Mouse (Mus musculus): Measurements from ENCODE around the gene Cryaa. TPM values are rescaled to one million over a fixed set of nuclear protein-coding genes. Genes with fewer than 3 reads are reported as not detected.

Gene Cryaa
- 0.49 and 0.50 TPM in 2 replicates for polyA plus RNA-seq (2015; fragmentation: Nextera tagmentation; extraction: Ambion mirVana)

DNA sequence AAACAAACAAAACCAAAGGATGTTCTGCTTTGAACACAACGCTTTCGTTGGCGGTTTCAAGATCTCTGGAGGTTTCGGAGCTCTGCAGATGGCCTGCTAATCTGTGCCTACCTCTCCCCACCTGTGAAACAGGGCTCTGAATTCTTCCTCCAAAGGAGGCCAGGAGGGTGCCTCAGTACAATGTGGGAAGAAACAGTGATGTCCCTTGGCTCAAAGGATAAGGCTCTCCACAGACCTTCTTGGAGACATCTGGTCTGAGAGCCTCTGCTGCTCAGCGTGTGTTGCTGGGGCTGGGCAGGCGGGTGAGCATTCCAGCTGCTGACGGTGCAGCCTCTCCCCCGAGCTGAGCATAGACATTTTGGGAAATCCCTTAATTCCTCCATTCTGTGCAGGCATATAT, at the start of gene Cryaa:
Gene Cryaa (plus strand): TSS at position 301 of the 400 bp plus-strand sequence.
- 83% methylated on average over 8 of the region's 8 CpGs for WGBS
- Histone ChIP-seq H3K36me3 (no peaks in the 10 kb centered on the region), H3K4me3 (no peak within 1 kb of the TSS), H3K4me2 (no peak within 1 kb of the TSS), H3K9me3 (no peaks in the 10 kb centered on the region), H3K4me1 (replicated peaks) (no peaks in the 10 kb centered on the region), H3K27ac (replicated peaks) (no peak within 1 kb of the TSS), H3K27me3 (no peaks in the 10 kb centered on the region), H3K9ac (no peak within 1 kb of the TSS)
- no peak for ATAC-seq (ENCODE audit: low FRiP score, low read depth)

GRCm38 (mm10) chr17:31627961-31628360, 49.6 kb upstream of the Cryaa start:
- Histone ChIP-seq H3K9ac (no peak overlapping the region), H3K9me3 (no peaks in the 10 kb centered on the region), H3K27ac (replicated peaks) (no peak overlapping the region), H3K4me3 (no peak overlapping the region), H3K27me3 (no peaks in the 10 kb centered on the region), H3K4me2 (no peak overlapping the region), H3K4me1 (replicated peaks) (no peaks in the 10 kb centered on the region), H3K36me3 (no peaks in the 10 kb centered on the region; the same call in 1 of the 2 replicates)
- 100% methylated on average over 2 of the region's 2 CpGs for WGBS
- ATAC-seq (ENCODE audit: low FRiP score, low read depth), result no peak

DNA sequence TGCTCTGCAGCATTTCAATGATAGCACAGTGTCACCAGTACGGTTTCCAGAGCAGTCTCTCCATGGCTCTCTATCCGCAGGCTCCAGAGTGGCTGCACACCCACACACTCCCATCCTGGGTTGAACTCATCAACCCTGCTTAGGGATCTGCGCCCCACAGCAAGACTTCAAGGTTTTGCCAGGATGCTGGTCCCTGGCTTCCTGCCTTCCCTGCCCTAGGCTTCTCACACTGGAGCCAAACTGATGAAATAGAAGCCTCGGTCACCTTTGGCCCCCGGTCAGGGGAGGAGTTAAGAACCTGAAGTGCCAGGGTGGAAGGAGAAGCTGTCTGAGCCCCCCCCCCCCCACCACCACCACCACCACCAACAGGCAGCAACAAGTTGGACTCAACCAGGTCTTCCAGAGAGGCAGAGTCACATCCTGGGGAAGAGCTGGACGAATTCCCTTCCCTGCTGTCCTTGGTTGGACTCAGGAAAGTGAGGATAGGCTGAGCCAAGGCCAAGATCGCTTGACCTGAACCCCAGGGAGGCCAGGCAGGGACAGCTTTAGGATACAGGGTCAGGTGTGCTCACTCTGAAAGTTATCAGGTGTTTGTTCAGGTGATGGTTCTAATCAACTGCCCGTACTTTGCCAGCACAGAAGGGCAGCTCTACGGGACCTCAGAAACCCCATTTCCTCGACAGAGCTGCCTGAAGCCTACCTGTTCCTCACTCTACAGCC, 46.4 kb upstream of the Cryaa start:
- Histone ChIP-seq H3K9ac (no peak overlapping the region), H3K4me2 (no peak overlapping the region), H3K27me3 (peaks cover 10% of the 10 kb centered on the region), H3K27ac (replicated peaks) (no peak overlapping the region), H3K4me3 (no peak overlapping the region), H3K9me3 (no peaks in the 10 kb centered on the region), H3K36me3 (no peaks in the 10 kb centered on the region; the same call in 1 of the 2 replicates), H3K4me1 (replicated peaks) (peaks cover 4% of the 10 kb centered on the region)
- ATAC-seq (ENCODE audit: low FRiP score, low read depth), result no peak
- 85% methylated on average over 10 of the region's 10 CpGs for WGBS

DNA sequence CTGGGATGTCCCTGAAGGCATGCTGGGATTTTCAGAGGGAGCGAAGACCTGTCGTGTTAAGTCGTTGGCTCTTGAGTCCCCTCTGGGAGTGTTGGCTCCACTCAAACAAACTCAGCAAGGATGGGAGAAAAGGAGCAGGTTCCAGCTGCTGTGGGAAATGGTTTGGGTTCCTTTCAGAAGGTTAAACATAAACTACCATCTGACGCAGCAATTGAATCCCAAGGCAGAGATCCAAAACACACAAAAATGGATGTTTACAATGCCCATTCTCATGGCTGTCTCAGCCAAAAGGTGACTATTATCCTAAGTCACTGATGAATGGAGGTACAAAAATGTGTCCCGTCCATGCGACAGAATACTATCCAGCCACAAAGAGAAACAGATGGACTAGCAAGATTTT, 44.6 kb upstream of the Cryaa start:
- Histone ChIP-seq H3K4me1 (replicated peaks) (peaks cover 20% of the 10 kb centered on the region), H3K36me3 (no peaks in the 10 kb centered on the region), H3K27me3 (peaks cover 15% of the 10 kb centered on the region), H3K9ac (no peak overlapping the region), H3K9me3 (no peaks in the 10 kb centered on the region), H3K4me3 (no peak overlapping the region), H3K4me2 (no peak overlapping the region), H3K27ac (replicated peaks) (no peak overlapping the region)
- WGBS, result 54% methylated on average over 6 of the region's 6 CpGs
- ATAC-seq (ENCODE audit: low FRiP score, low read depth), result no peak

DNA sequence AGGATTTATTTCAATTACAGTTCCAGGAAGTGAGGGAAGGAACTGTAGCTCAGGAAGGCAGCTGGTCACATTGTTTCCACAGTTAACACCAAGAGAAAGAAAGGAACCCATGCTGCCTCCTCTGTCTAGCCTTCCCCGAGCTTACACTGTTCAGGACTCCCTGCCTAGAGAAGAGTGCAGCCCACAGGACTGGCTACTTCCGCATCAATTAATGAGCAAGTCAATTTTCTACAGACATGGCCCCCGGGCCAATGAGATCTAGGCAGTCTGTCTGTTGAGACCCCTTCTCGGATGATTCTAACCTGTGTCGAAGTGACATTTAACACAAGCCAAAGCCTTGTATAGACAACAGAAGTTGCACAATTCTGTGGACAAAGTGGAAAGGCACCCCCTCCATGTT, 42.7 kb upstream of the Cryaa start:
- no peak for ATAC-seq (ENCODE audit: low FRiP score, low read depth)
- WGBS, result 69% methylated on average over 5 of the region's 5 CpGs

GRCm38 (mm10) chr17:31635781-31636180, 41.8 kb upstream of the Cryaa start:
- H3K4me2 ChIP-seq, result peak overlapping the region; percentile 98
- H3K4me3 ChIP-seq, result peak overlapping the region; percentile 58
- H3K4me1 ChIP-seq (replicated peaks), result peaks cover 20% of the 10 kb centered on the region
- no peaks in the 10 kb centered on the region for H3K9me3 ChIP-seq
- ATAC-seq (ENCODE audit: low FRiP score, low read depth), result no peak
- H3K27ac ChIP-seq (replicated peaks), result no peak overlapping the region
- 59% methylated on average over 11 of the region's 11 CpGs for WGBS
- H3K27me3 ChIP-seq, result peaks cover 15% of the 10 kb centered on the region
- H3K9ac ChIP-seq, result no peak overlapping the region
- no peaks in the 10 kb centered on the region for H3K36me3 ChIP-seq

More for the DNA sequence above, 42.7 kb upstream of the Cryaa start:
- no peaks in the 10 kb centered on the region for H3K9me3 ChIP-seq
- no peak overlapping the region for H3K27ac ChIP-seq (replicated peaks)
- no peak overlapping the region for H3K9ac ChIP-seq
- no peak overlapping the region for H3K4me2 ChIP-seq
- H3K4me3 ChIP-seq, result no peak overlapping the region
- H3K4me1 ChIP-seq (replicated peaks), result peaks cover 20% of the 10 kb centered on the region
- H3K27me3 ChIP-seq, result peaks cover 15% of the 10 kb centered on the region
- no peaks in the 10 kb centered on the region for H3K36me3 ChIP-seq

DNA sequence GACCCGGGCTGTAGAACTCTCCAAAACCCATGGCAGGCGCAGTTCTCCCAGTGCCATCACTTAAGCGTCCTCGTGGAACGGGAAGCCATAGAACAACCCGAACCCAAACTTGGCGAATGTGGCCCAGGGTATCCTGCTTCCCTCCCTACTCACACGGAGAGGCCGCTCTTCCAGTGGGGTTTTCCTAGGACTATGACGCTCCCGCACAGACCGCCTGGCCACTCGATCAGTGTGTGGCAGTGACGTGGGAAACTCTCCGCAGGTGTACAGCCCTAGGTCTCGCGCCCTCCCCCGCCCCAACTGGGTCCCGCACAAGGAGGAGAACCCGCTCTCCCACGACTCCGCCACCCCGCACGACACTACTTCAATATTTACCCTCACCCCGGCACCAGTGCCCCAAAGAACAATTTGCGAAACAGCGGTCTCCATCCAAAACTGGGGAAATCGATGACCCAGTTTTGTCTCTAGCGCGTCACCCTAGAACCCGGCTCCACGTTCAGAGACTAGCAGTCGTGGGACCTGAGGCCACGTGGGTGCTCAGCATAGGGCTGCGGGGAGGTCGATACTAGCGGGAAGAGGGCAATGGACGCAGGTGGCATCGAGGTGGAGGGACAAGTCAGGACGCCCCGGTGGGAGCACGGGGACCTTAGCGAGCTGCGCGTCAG, 41.2 kb upstream of the Cryaa start:
- peak overlapping the region; percentile 42 for H3K9ac ChIP-seq
- WGBS, result 5% methylated on average over 45 of the region's 45 CpGs
- ATAC-seq (ENCODE audit: low FRiP score, low read depth), result no peak; the same call in 1 of the 2 replicates

DNA sequence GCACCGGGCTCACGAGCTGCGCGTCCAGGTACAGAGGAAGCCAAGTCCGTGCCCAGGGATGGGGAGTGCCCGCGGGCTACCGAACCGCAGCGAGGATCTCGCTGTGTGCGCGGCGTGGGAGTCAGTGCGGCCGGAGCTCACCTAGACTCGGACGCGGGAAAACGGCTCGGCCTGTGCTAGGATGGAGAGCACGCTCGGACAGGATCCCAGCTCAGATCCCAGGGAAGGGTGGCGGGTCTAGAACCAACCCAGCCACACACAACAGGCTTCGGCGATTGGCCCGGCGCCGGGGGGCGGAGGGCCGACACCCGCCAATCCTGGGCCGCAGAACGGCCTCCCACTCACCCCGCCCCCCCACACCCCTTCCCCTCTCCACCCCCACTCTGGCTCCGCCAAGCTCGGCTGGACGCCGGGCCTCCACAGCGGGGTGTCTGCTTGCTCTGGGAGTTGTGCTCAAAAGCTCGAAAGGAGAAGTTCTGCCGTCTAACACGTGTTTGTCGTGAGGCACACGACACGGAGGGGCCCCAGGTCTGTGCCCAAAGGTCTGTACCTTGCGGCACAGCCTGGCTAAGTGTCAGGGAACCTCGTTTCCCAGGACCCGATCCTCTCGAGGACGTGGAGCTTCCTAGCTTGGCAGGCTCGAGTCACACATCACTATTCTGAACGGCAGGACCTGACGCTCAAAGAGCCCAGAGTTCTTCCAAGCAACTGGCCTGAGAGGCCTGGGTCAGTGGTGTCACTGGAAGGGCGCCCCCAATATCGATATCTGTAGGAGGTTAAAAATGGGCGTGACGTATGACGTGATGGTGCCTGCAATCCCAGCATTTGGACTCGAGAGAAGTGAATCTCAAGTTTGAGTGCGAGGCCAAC, 40.4 kb upstream of the Cryaa start, which contains the start of gene Cbs:
Gene Cbs (minus strand): TSS at position 297 of the 870 bp plus-strand sequence.
- H3K27ac ChIP-seq (replicated peaks), result peak within 1 kb of the TSS; percentile 76
- H3K4me3 ChIP-seq, result peak within 1 kb of the TSS; percentile 58
- peak within 1 kb of the TSS; percentile 98 for H3K4me2 ChIP-seq
- H3K9me3 ChIP-seq, result no peaks in the 10 kb centered on the region
- peak; percentile 92 for ATAC-seq (ENCODE audit: low FRiP score, low read depth)
- peak within 1 kb of the TSS; percentile 42 for H3K9ac ChIP-seq
- H3K27me3 ChIP-seq, result peaks cover 15% of the 10 kb centered on the region
- H3K4me1 ChIP-seq (replicated peaks), result peaks cover 20% of the 10 kb centered on the region
- no peaks in the 10 kb centered on the region for H3K36me3 ChIP-seq
- WGBS, result 2% methylated on average over 57 of the region's 61 CpGs

More for the DNA sequence above, 41.2 kb upstream of the Cryaa start:
- Histone ChIP-seq H3K4me1 (replicated peaks) (peaks cover 20% of the 10 kb centered on the region), H3K27ac (replicated peaks) (peak overlapping the region; percentile 50), H3K27me3 (peaks cover 15% of the 10 kb centered on the region), H3K4me3 (peak overlapping the region; percentile 58), H3K36me3 (no peaks in the 10 kb centered on the region), H3K4me2 (peak overlapping the region; percentile 98), H3K9me3 (no peaks in the 10 kb centered on the region)

DNA sequence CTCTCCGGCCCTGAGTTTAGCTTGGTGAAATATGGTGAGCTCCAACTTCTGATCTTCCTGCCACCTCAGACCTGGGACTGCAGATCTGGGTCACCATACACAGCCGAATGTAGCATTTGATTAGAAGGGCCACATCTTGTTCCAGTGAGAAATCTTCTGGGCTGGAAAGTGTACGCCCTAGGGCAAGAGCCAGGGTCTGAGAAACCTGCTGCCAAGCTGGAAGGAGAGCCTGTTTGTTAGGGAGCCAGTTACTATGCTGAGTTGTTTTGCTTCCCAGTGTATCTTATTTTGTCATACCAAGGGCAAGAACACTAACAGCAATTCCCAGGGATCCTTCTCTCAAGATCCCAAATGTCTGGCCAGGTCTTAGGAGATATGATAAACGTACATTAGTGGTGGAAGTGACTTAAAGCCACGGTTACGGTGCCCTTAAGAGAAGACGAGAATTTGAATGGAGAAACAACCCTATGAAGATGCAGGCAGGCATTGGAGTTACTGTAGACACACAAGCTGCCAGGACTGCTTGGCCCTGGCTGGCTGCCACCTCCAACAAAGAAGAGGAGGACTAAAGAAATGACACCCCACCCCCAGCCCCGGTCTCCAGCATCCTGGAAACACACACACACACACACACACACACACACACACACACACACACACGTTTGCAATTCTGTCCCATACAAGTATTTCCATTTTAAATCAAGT, 39.6 kb upstream of the Cryaa start:
- no peak for ATAC-seq (ENCODE audit: low FRiP score, low read depth)
- H3K4me1 ChIP-seq (replicated peaks), result peaks cover 20% of the 10 kb centered on the region
- H3K9me3 ChIP-seq, result no peaks in the 10 kb centered on the region
- 49% methylated on average over 9 of the region's 9 CpGs for WGBS
- no peaks in the 10 kb centered on the region for H3K36me3 ChIP-seq
- H3K9ac ChIP-seq, result no peak overlapping the region
- H3K27me3 ChIP-seq, result peaks cover 15% of the 10 kb centered on the region
- H3K4me2 ChIP-seq, result no peak overlapping the region
- peak overlapping the region; percentile 76 for H3K27ac ChIP-seq (replicated peaks)
- H3K4me3 ChIP-seq, result no peak overlapping the region

DNA sequence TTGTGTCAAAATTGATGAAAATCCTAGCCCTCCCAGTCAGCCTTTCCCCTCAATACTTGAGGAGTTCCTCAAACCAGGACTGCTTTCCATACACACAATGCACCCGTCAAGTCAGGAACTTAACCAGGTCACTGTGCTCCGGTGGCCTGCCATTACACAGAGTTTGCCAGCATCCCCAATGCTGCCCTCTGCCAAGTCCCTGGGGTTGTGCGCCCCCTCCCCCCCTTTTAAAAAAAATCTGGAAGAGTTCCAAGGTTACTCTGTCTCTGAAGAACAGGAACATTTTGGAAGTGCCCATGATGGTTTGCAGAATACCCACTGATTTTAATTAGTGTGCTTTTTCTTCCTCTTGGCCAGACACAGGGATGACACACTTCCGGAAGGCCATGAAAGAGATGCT, 38.0 kb upstream of the Cryaa start:
- Histone ChIP-seq H3K4me3 (no peak overlapping the region), H3K27me3 (peaks cover 15% of the 10 kb centered on the region), H3K9ac (no peak overlapping the region), H3K4me1 (replicated peaks) (peaks cover 20% of the 10 kb centered on the region), H3K4me2 (no peak overlapping the region), H3K36me3 (no peaks in the 10 kb centered on the region), H3K9me3 (no peaks in the 10 kb centered on the region), H3K27ac (replicated peaks) (peak overlapping the region; percentile 45; the same call in 1 of the 2 replicates)
- no peak for ATAC-seq (ENCODE audit: low FRiP score, low read depth)
- 43% methylated on average over 4 of the region's 4 CpGs for WGBS

DNA sequence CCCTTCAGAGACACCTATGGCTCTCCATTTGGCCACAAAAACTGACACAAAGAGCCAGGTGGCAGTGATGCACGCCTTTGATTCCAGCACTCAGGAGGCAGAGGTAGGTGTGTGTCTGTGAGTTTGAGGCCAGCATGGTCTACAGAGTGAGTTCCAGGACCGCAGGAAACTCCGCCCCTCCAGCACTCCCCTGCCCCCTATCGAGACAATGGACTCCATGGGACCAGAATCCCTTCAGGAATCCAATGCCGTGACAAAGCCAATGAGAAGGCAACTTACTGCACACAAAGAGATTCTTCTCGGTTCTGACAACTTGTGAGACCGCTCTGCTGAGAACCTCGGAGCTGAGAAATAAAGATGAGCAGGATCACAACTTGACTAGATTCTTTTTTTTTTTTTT, 35.3 kb upstream of the Cryaa start:
- Histone ChIP-seq H3K4me2 (no peak overlapping the region), H3K9ac (no peak overlapping the region), H3K36me3 (peaks cover 17% of the 10 kb centered on the region), H3K9me3 (no peaks in the 10 kb centered on the region), H3K27me3 (no peaks in the 10 kb centered on the region; the same call in 1 of the 2 replicates), H3K4me3 (no peak overlapping the region), H3K4me1 (replicated peaks) (peaks cover 6% of the 10 kb centered on the region), H3K27ac (replicated peaks) (no peak overlapping the region)
- no peak for ATAC-seq (ENCODE audit: low FRiP score, low read depth)
- 38% methylated on average over 8 of the region's 8 CpGs for WGBS

Data from hindbrain, embryonic 15.5 days (tissue).